Mouse (Mus musculus) erythroblast, embryonic 14.5 days (primary cell): ENCODE data around the gene Zfp248. TPM values are rescaled to one million over a fixed set of nuclear protein-coding genes. Genes with fewer than 3 reads are reported as not detected.

ENCODE experiments used
- H3K27me3 ChIP-seq: 2 replicates; pipeline ENCODE4 v1.6.1; 2012; ENCODE audit warnings: inconsistent platforms; ENCODE audit not compliant: control insufficient read depth
- H3K36me3 ChIP-seq: 2 replicates; pipeline ENCODE4 v1.6.1; 2012; ENCODE audit warnings: mild to moderate bottlenecking, inconsistent platforms; ENCODE audit not compliant: control insufficient read depth
- H3K4me1 ChIP-seq: 2 replicates; pipeline ENCODE4 v1.6.1; 2012; ENCODE audit warnings: inconsistent platforms; ENCODE audit not compliant: control insufficient read depth
- H3K4me3 ChIP-seq: replicated peaks from 2 replicates; pipeline ENCODE3; 2012; ENCODE audit warnings: moderate library complexity, mild to moderate bottlenecking, inconsistent platforms
- H3K9me3 ChIP-seq: 2 replicates; pipeline ENCODE4 v1.6.1; 2012; ENCODE audit warnings: low read length, inconsistent platforms, mixed read lengths; ENCODE audit not compliant: control insufficient read depth
- GATA1 ChIP-seq: IDR thresholded peaks from 2 replicates; pipeline ENCODE4 v1.6.1; 2012; ENCODE audit warnings: low read length, inconsistent platforms, mixed read lengths
- TAL1 ChIP-seq: IDR thresholded peaks from 3 replicates; pipeline ENCODE4 v1.6.1; 2012; ENCODE audit warnings: low read length, inconsistent platforms, mixed read lengths
- polyA plus RNA-seq: library from polyadenylated mRNA; stranded (reverse); fragments of >175 nt; gene quantifications from 2 replicates; pipeline ENCODE4 v1.2.3, GENCODE M21; 2012

Zfp248 gene
- polyA plus RNA-seq, 1 experiment: not detected

GRCm38 (mm10) chr6:118431502-118431901, 23.8 kb downstream of the Zfp248 start:
- H3K27me3 ChIP-seq: no peaks in the 10 kb centered on the region
- H3K36me3 ChIP-seq: peaks cover 11% of the 10 kb centered on the region
- H3K4me3 ChIP-seq: no peak overlapping the region
- H3K9me3 ChIP-seq: peaks cover 6% of the 10 kb centered on the region
- no peak for TF ChIP-seq TAL1
- no peaks in the 10 kb centered on the region for H3K4me1 ChIP-seq

GRCm38 (mm10) chr6:118426666-118427065, 28.7 kb downstream of the Zfp248 start:
- TF ChIP-seq TAL1 (no peak), GATA1 (no peak)
- Histone ChIP-seq H3K36me3 (peaks cover 11% of the 10 kb centered on the region), H3K4me3 (no peak overlapping the region), H3K27me3 (no peaks in the 10 kb centered on the region), H3K9me3 (peaks cover 6% of the 10 kb centered on the region), H3K4me1 (no peaks in the 10 kb centered on the region)

GRCm38 (mm10) chr6:118419050-118419920, 36.0 kb downstream of the Zfp248 start, which contains the start of gene Bms1:
Gene Bms1, minus strand, starts transcription at chr6:118419474.
- Histone ChIP-seq H3K9me3 (no peaks in the 10 kb centered on the region), H3K36me3 (peaks cover 34% of the 10 kb centered on the region), H3K4me3 (peak within 1 kb of the TSS; percentile 97), H3K4me1 (peaks cover 19% of the 10 kb centered on the region), H3K27me3 (no peaks in the 10 kb centered on the region)
- no peak for TF ChIP-seq GATA1
- no peak for TF ChIP-seq TAL1

DNA sequence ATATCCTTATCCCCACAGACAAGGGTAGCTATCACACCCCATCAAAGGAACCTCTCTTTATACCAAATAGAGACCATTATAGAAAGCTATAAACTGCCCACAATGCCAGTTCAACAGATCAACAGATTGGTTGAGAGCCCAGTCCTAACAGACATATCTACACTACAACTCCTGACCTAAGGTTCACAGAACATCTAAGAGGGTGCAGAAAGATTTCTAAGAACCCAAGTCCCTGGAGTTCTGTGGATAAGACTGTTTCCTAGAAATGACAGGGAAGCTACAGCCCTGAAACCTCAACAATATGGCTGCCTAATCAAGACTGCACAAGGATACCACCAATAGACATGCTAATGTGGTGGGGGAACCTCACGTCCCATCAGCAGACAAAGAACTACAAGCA, 44.9 kb downstream of the Zfp248 start:
- H3K27me3 ChIP-seq: no peaks in the 10 kb centered on the region
- peaks cover 3% of the 10 kb centered on the region; the same call in 1 of the 2 replicates for H3K4me1 ChIP-seq
- H3K36me3 ChIP-seq: peaks cover 86% of the 10 kb centered on the region
- no peaks in the 10 kb centered on the region for H3K9me3 ChIP-seq
- H3K4me3 ChIP-seq: no peak overlapping the region
- no peak for TF ChIP-seq GATA1
- no peak for TF ChIP-seq TAL1

DNA sequence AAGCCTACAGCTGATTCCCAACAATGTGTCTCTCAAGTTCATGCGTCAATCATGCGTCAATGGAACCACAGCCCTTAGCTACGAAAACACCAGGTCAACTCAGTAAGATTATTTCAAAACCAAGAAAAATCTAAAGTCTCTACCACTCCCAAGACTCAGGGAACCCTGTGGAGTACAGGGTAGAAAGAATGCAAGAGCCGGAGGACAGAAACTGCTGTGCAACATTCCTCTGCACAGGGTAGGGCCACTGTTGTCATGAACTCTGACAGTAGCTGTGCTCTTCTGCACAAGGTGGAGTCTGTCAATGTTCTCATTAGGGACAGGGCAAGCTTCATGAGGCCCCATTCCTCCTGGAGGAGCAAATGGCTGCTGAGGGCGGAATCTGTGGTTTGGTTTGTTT, 46.8 kb downstream of the Zfp248 start:
- peaks cover 87% of the 10 kb centered on the region for H3K36me3 ChIP-seq
- H3K27me3 ChIP-seq: no peaks in the 10 kb centered on the region
- peaks cover 3% of the 10 kb centered on the region; the same call in 1 of the 2 replicates for H3K4me1 ChIP-seq
- no peak overlapping the region for H3K4me3 ChIP-seq
- no peak for TF ChIP-seq GATA1
- no peak for TF ChIP-seq TAL1
- H3K9me3 ChIP-seq: no peaks in the 10 kb centered on the region

DNA sequence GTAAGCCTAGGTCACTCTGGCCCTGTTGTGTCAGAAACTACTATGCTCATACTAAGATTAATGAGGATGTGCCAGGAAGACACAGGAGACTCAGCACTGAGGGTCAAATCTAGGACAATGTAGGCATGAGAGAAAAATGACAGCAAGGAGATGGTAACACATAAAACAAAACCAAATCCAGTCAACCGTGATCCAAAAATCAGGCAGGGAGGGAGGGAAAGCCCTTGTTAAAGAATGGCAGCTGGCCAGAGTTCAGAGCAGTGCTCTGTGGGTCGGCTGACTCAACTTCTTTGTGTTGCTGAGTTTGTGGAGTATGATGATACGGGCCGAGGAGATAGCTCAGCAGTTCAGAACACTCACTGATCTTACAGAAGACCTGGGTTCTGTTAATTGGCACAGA, 48.9 kb downstream of the Zfp248 start:
- Histone ChIP-seq H3K4me1 (peaks cover 1% of the 10 kb centered on the region; the same call in 1 of the 2 replicates), H3K36me3 (peaks cover 86% of the 10 kb centered on the region), H3K9me3 (no peaks in the 10 kb centered on the region), H3K27me3 (no peaks in the 10 kb centered on the region), H3K4me3 (no peak overlapping the region)
- TF ChIP-seq TAL1 (no peak), GATA1 (no peak)

DNA sequence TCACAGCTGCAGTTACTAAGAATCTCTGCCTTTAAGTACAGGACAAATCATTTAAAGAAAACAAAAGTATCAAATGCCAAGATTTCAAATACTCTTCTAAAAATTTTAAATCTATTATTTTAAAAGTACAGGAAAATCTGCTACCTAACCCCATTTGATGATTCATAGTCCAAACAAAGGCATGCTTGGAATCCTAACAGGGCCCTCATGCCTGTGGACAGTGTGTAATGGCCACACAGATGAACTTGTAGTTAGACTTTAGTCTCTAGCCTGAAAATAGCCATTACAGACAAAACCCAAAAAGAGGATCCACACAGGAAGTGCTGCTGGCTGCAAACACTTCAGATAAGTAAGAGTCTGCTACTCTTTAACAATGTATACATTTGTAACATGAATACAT, 64.6 kb downstream of the Zfp248 start:
- no peak overlapping the region for H3K4me3 ChIP-seq
- TF ChIP-seq TAL1 (no peak), GATA1 (no peak)
- no peaks in the 10 kb centered on the region for H3K4me1 ChIP-seq
- H3K27me3 ChIP-seq: no peaks in the 10 kb centered on the region
- peaks cover 90% of the 10 kb centered on the region for H3K36me3 ChIP-seq
- H3K9me3 ChIP-seq: no peaks in the 10 kb centered on the region

- H3K36me3 ChIP-seq: peaks cover 76% of the 10 kb centered on the region
- no peak for TF ChIP-seq GATA1
- TF ChIP-seq TAL1: no peak
Measured at GRCm38 (mm10) chr6:118385962-118386361, 69.4 kb downstream of the Zfp248 start.

DNA sequence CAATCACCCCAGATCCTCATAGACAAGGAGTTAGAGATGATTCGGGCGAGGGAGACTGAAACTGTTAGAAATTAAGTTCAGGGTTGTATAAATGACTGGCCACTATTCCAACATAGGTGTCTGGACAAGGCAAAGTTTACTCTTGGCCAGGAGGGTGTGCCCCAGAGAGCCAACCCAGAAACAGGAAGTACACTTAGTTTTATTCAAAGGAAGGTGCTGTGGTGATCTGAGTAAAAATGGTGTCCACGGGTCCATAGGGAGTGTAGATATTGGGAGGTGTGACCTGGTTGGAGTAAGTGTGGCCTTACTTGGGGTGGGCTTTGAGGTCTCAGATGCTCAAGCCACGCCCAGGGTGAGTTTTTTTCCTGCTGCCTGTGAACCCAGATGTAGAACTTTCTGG, 74.1 kb downstream of the Zfp248 start:
- Histone ChIP-seq H3K4me3 (no peak overlapping the region), H3K9me3 (no peaks in the 10 kb centered on the region), H3K36me3 (peaks cover 38% of the 10 kb centered on the region), H3K27me3 (peaks cover 2% of the 10 kb centered on the region; the same call in 1 of the 2 replicates), H3K4me1 (no peaks in the 10 kb centered on the region)
- no peak for TF ChIP-seq GATA1

More at GRCm38 (mm10) chr6:118385962-118386361, 69.4 kb downstream of the Zfp248 start:
- Histone ChIP-seq H3K4me1 (no peaks in the 10 kb centered on the region), H3K4me3 (no peak overlapping the region), H3K27me3 (no peaks in the 10 kb centered on the region), H3K9me3 (no peaks in the 10 kb centered on the region)
